ENCODE assay signal across 19 mouse cellular contexts in genomic region chr10:36383331-36383730, GRCm38 (mm10).
DNase-seq lines count a peak whose midpoint lies in the region; ATAC-seq and TF ChIP-seq lines count a peak whose summit lies in the region.
"Had no signal": no experiment of that assay in that cellular context is flagged by ENCODE, and none has a peak within 500 bp of the region (broad histone marks: within the 10 kb centered on the region; RNA-seq: fewer than 3 reads in every experiment).

No protein-coding gene starts in this region.

- no peak for DNase-seq in forebrain, embryonic 11.5 days (ENCODE audit: low spot score)
- DNase-seq in hindbrain, postnatal 0 days (ENCODE audit: low spot score), result peak; percentile 30
- no peak for DNase-seq in hindbrain, embryonic 10.5 days (ENCODE audit: low spot score)
- peak; percentile 6 for DNase-seq in brain, adult 2 months (ENCODE audit: low read depth, low spot score)
- peak; percentile 64 for DNase-seq in brain, embryonic 14.5 days (ENCODE audit: low read depth)
- no peak for DNase-seq in lung, postnatal 25 days (ENCODE audit: low spot score)
- DNase-seq: adrenal gland, adult 2 months; adrenal gland, postnatal 25 days; cerebellum, adult 11 months; cerebellum, adult 9-11 months; gastrocnemius, postnatal 10 days; heart, adult 18-20 months; heart, postnatal 14 days; kidney, adult 11 months had no signal

- no peaks in the 10 kb centered on the region for H3K9me3 ChIP-seq in forebrain, embryonic 13.5 days (replicated peaks)
- H3K9me3 ChIP-seq in forebrain, embryonic 11.5 days (ENCODE audit: control insufficient read depth, low read length), result no peaks in the 10 kb centered on the region
- no peaks in the 10 kb centered on the region for H3K9me3 ChIP-seq in hindbrain, postnatal 0 days (ENCODE audit: low read length)
- H3K9me3 ChIP-seq in hindbrain, embryonic 10.5 days, result no peaks in the 10 kb centered on the region
- H3K9me3 ChIP-seq: embryonic facial prominence, embryonic 13.5 days; heart, embryonic 10.5 days; heart, embryonic 15.5 days; hindbrain, embryonic 15.5 days had no signal

- no peak for TF ChIP-seq POLR2A in brain, embryonic 14.5 days (IDR thresholded peaks at IDR 0.05; ENCODE audit: borderline replicate concordance, extremely low read depth, insufficient read depth, insufficient read length, poor library complexity, severe bottlenecking)

- H3K4me1 ChIP-seq in forebrain, embryonic 13.5 days, result no peaks in the 10 kb centered on the region
- no peaks in the 10 kb centered on the region for H3K4me1 ChIP-seq in forebrain, embryonic 11.5 days (replicated peaks; ENCODE audit: control insufficient read depth, insufficient read depth, low read length)
- no peaks in the 10 kb centered on the region for H3K4me1 ChIP-seq in hindbrain, postnatal 0 days (ENCODE audit: insufficient read depth, low read length)
- no peaks in the 10 kb centered on the region for H3K4me1 ChIP-seq in hindbrain, embryonic 10.5 days (replicated peaks)
- H3K4me1 ChIP-seq: embryonic facial prominence, embryonic 13.5 days; heart, embryonic 10.5 days; heart, embryonic 15.5 days; hindbrain, embryonic 15.5 days had no signal

- no peak for TF ChIP-seq CTCF in hindbrain, postnatal 0 days (IDR thresholded peaks at IDR 0.05; ENCODE audit: low read depth)
- TF ChIP-seq CTCF in brain, embryonic 14.5 days (IDR thresholded peaks at IDR 0.05; ENCODE audit: borderline replicate concordance, extremely low read depth, insufficient read depth, insufficient read length), result no peak

- H3K36me3 ChIP-seq in forebrain, embryonic 13.5 days (ENCODE audit: poor library complexity, severe bottlenecking), result no peaks in the 10 kb centered on the region
- no peaks in the 10 kb centered on the region for H3K36me3 ChIP-seq in forebrain, embryonic 11.5 days (ENCODE audit: control insufficient read depth, insufficient read depth, low read length)
- no peaks in the 10 kb centered on the region for H3K36me3 ChIP-seq in hindbrain, postnatal 0 days (ENCODE audit: insufficient read depth, low read length)
- H3K36me3 ChIP-seq in hindbrain, embryonic 10.5 days, result no peaks in the 10 kb centered on the region
- H3K36me3 ChIP-seq: embryonic facial prominence, embryonic 13.5 days; heart, embryonic 10.5 days; heart, embryonic 15.5 days; hindbrain, embryonic 15.5 days had no signal

- no peak overlapping the region for H3K4me2 ChIP-seq in forebrain, embryonic 13.5 days
- H3K4me2 ChIP-seq in forebrain, embryonic 11.5 days (ENCODE audit: low read depth, low read length, severe bottlenecking), result no peak overlapping the region
- no peak overlapping the region for H3K4me2 ChIP-seq in hindbrain, postnatal 0 days (ENCODE audit: low read depth, low read length)
- H3K4me2 ChIP-seq: embryonic facial prominence, embryonic 13.5 days; heart, embryonic 15.5 days; hindbrain, embryonic 15.5 days had no signal

- H3K4me3 ChIP-seq in forebrain, embryonic 13.5 days, result no peak overlapping the region
- H3K4me3 ChIP-seq in forebrain, embryonic 11.5 days (ENCODE audit: low read depth, low read length), result no peak overlapping the region
- no peak overlapping the region for H3K4me3 ChIP-seq in hindbrain, postnatal 0 days (ENCODE audit: low read length)
- no peak overlapping the region for H3K4me3 ChIP-seq in hindbrain, embryonic 10.5 days
- H3K4me3 ChIP-seq: embryonic facial prominence, embryonic 13.5 days; heart, embryonic 10.5 days; heart, embryonic 15.5 days; hindbrain, embryonic 15.5 days had no signal

- 79% methylated on average over 4 of the region's 4 CpGs for WGBS in forebrain, embryonic 13.5 days
- WGBS in forebrain, embryonic 11.5 days, result 79% methylated on average over 4 of the region's 4 CpGs
- WGBS in hindbrain, postnatal 0 days, result 54% methylated on average over 4 of the region's 4 CpGs
- WGBS in hindbrain, embryonic 10.5 days, result 82% methylated on average over 4 of the region's 4 CpGs

- H3K27me3 ChIP-seq in forebrain, embryonic 13.5 days, result no peaks in the 10 kb centered on the region
- H3K27me3 ChIP-seq in forebrain, embryonic 11.5 days (ENCODE audit: control insufficient read depth, insufficient read depth, low read length), result no peaks in the 10 kb centered on the region
- no peaks in the 10 kb centered on the region for H3K27me3 ChIP-seq in hindbrain, postnatal 0 days (ENCODE audit: insufficient read depth, low read length)
- H3K27me3 ChIP-seq in hindbrain, embryonic 10.5 days (ENCODE audit: insufficient read depth, poor library complexity, severe bottlenecking), result no peaks in the 10 kb centered on the region
- H3K27me3 ChIP-seq: embryonic facial prominence, embryonic 13.5 days; heart, embryonic 15.5 days; hindbrain, embryonic 15.5 days had no signal

- no peak overlapping the region for H3K27ac ChIP-seq in forebrain, embryonic 13.5 days
- no peak overlapping the region for H3K27ac ChIP-seq in forebrain, embryonic 11.5 days (ENCODE audit: low read depth, low read length)
- H3K27ac ChIP-seq in hindbrain, postnatal 0 days, result no peak overlapping the region
- no peak overlapping the region for H3K27ac ChIP-seq in hindbrain, embryonic 10.5 days
- H3K27ac ChIP-seq: embryonic facial prominence, embryonic 13.5 days; heart, embryonic 10.5 days; heart, embryonic 15.5 days; hindbrain, embryonic 15.5 days had no signal

- no peak overlapping the region for H3K9ac ChIP-seq in forebrain, embryonic 13.5 days
- no peak overlapping the region for H3K9ac ChIP-seq in forebrain, embryonic 11.5 days (ENCODE audit: low read length)
- no peak overlapping the region for H3K9ac ChIP-seq in hindbrain, postnatal 0 days (replicated peaks; ENCODE audit: low read length)
- H3K9ac ChIP-seq: embryonic facial prominence, embryonic 13.5 days; heart, embryonic 15.5 days; hindbrain, embryonic 15.5 days had no signal

- peak; percentile 81; the same call in 1 of the 2 replicates for ATAC-seq in forebrain, embryonic 13.5 days
- no peak for ATAC-seq in forebrain, embryonic 11.5 days (replicated peaks; ENCODE audit: low FRiP score)
- peak; percentile 21; the same call in 1 of the 2 replicates for ATAC-seq in hindbrain, postnatal 0 days

Comparison
In these comparisons a context has a peak if more than half of its experiments do, and no peak if none do; other contexts are left out.
1. DNase-seq: peak in hindbrain, postnatal 0 days (single experiment), brain, adult 2 months (single experiment) and brain, embryonic 14.5 days (single experiment); none in forebrain, embryonic 11.5 days (single experiment), hindbrain, embryonic 10.5 days (single experiment) and lung, postnatal 25 days (single experiment).